ENCODE assay signal across 9 mouse cellular contexts in the genomic region with DNA sequence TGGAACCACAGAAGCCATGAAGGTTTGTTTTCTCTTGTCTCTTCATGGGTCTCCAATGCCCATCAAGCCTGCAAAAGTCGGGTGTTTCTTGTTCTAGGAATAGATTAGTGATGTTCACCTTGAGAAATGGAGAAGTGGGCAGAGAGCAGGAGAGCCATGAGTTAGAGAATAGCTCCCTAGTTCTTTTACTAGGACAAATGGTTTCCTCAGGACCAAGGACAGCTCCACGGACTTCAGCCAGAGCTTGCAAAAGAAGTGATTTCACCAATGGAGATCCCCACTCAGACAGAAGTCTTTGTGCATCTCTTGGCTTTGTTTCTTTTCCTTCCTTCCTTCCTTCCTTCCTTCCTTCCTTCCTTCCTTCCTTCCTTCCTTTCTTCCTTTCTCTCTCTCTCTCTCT.
DNase-seq lines count a peak whose midpoint lies in the region.
"Had no signal": no experiment of that assay in that cellular context is flagged by ENCODE, and none has a peak within 500 bp of the region (broad histone marks: within the 10 kb centered on the region; RNA-seq: fewer than 3 reads in every experiment).

No protein-coding gene starts in this region.

- WGBS in heart, embryonic 10.5 days: 10% methylated on average over 2 of the region's 2 CpGs

- intact Hi-C loops in left cerebral cortex, postnatal 10 days (cut with DNase I): no loop called here
- intact Hi-C loops in left cerebral cortex, postnatal 4 days (cut with DNase I): no loop called here

- no peak overlapping the region for H3K27ac ChIP-seq in heart, embryonic 10.5 days
- H3K27ac ChIP-seq: lung, embryonic 15.5 days had no signal

- H3K4me3 ChIP-seq in heart, embryonic 10.5 days: no peak overlapping the region
- H3K4me3 ChIP-seq: lung, embryonic 15.5 days had no signal

- H3K4me1 ChIP-seq in heart, embryonic 10.5 days: no peaks in the 10 kb centered on the region
- H3K4me1 ChIP-seq: lung, embryonic 15.5 days had no signal

- H3K36me3 ChIP-seq in heart, embryonic 10.5 days: no peaks in the 10 kb centered on the region
- H3K36me3 ChIP-seq: lung, embryonic 15.5 days had no signal

- H3K9me3 ChIP-seq in heart, embryonic 10.5 days: no peaks in the 10 kb centered on the region
- H3K9me3 ChIP-seq: lung, embryonic 15.5 days had no signal

- peak; percentile 7 to 61 for DNase-seq in heart, adult 18-20 months
- no peak for DNase-seq in heart, embryonic 10.5 days (ENCODE audit: low spot score)
- DNase-seq in urinary bladder, postnatal 25 days (ENCODE audit: low spot score): peak; percentile 21
- DNase-seq in urinary bladder, postnatal 10 days (ENCODE audit: low spot score): no peak
- DNase-seq in kidney, postnatal 14 days: peak; percentile 52
- DNase-seq in left cerebral cortex, postnatal 10 days (ENCODE audit: extremely low spot score in 1 of 2, low spot score in 2 of 2): no peak
- DNase-seq in left cerebral cortex, postnatal 4 days: no peak
- no peak for DNase-seq in urinary bladder, postnatal 4 days (ENCODE audit: low spot score in 2 of 2)

- no peaks in the 10 kb centered on the region for H3K27me3 ChIP-seq in heart, embryonic 10.5 days (ENCODE audit: insufficient read depth, poor library complexity, severe bottlenecking)
- H3K27me3 ChIP-seq: lung, embryonic 15.5 days had no signal

Comparison
In these comparisons a context has a peak if more than half of its experiments do, and no peak if none do; other contexts are left out.
1. DNase-seq: peak in heart, adult 18-20 months (2 of 2), urinary bladder, postnatal 25 days (single experiment) and kidney, postnatal 14 days (single experiment); none in heart, embryonic 10.5 days (single experiment), urinary bladder, postnatal 10 days (single experiment), left cerebral cortex, postnatal 10 days (0 of 2), left cerebral cortex, postnatal 4 days (single experiment) and urinary bladder, postnatal 4 days (0 of 2).